Mouse (Mus musculus) cerebellum, adult 9-11 months (tissue): ENCODE measurements around the gene Sar1a.

Experiments
- DNase-seq: peaks from one replicate; pipeline ENCODE4 v3.0.0; 2022

Sar1a gene

DNA sequence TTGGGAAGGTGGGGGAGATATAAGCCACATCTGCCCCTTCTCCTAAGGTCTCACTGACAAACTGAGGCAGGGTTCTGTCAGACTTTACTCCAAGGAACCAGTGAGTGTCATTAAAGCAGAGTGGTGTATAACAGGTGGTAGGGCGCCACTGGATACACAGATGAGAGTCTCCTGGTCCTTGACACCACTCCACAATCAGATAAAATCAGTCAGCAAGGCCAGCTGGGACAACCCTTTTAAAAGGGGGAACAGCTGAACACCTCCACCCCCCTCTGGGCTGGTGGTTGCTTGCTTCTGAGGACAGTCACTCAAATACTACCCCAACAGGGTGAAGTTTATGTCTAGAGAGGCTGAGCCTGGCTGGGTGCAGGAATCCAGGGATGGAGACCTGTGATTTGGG, 57.4 kb downstream of the Sar1a start:
- no peak for DNase-seq

DNA sequence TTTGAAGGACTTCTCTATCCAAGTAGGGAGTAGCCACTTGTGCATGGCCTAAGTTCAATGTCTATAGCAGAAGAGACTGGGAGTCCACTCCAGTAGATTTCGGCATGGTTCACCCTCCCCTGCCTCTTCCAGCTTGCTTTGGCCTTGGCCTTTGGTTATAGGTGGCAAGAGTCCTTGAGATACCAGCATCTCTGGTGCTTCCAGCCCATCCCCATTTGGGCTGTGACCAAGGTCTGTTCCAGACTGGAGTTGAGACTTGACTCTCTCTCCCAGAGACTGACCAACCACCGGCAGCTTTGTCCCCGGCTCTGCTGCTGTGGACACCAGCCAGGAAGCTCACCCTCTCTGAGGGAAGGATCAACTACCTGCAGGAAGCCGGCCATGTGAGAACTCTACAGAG, 58.0 kb downstream of the Sar1a start:
- DNase-seq = no peak

DNA sequence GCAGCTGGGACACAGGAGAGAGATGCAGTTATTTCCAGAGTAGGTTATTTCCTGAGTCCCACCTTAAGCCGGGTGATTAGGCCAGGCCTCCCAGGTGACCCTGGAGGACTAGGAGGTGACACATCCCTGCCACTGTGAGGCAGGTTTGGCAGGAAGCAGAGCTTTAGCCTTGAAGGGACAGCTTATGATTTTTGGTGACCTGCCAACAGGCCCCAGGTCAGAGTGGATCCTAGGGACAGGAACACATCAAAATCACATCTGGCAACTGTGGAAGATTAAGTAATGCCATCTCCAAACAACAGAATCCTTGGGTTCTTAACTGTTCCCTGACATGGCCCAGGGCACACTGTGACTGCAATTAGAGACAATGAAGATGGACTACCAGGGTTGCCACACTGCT, 61.2 kb downstream of the Sar1a start:
- DNase-seq = no peak

DNA sequence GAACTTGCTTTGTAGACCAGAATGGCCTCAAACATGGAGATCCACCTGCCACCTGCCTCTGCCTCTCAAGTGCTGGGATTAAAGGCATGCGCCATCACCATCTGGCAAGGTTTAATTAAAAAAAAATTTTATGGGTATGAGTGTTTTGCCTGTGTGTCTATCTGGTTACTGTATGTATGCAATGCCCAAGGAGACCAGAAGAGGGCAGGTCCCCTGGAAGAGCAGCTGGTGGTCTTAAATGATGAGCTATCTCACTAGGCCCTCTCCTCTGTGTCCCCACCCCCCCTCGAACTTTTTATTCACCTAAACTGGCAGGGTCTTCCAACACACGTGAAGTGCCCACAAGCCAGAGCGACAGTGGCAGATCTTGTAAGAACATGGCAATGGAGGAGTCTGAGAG, 61.8 kb downstream of the Sar1a start:
- no peak for DNase-seq

DNA sequence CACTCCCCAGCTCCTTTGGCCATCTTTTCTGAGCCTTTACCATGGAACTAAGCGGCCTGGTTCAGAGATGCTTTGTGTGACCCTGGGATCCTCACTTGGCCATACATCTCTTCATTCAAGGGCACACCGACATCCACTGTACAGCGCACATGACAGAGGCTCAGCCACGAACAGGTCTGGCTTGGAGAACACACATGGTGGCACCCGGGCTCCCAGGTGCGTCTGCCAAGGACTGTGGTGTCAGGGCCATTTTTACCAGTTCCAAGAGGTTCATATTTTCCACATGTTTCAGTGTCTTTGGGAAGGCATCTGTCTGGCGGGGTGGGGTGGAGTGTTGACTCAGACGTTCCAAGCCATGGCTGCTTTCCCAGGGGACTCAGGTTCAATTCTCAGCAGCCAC, 62.2 kb downstream of the Sar1a start:
- no peak for DNase-seq
